Mouse (Mus musculus): Measurements from ENCODE around the gene Amt. TPM values are rescaled to one million over a fixed set of nuclear protein-coding genes. Genes with fewer than 3 reads are reported as not detected.
A peak's percentile ranks its signal among the peaks of the same experiment; 100 is the strongest.
"Not testable (repeated sequence)": the region's sequence is repeated elsewhere in the genome, so short reads cannot be mapped to it uniquely, and the experiment has no call there.

Amt gene
- polyA plus RNA-seq, 1 experiment from 2014 or later, result 23.1 TPM

DNA sequence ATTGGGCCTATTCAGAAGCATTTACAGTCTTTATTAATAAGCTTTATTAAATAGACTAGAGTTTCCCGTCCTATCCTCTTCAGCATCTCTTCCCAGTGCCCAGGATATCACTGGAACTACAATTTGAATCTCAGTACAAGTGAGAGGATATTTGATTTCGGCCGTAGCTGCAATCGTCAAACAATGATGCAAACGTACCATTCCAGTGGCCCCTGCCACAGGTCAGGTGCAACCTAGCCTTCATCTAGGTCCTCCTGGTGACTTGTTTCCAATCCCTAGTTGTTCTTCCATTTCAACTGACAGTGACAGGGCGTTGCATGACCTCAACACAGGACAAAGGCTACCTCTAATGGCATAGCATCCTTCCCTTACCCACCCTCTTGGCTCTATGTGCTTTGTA lies 5.9 kb upstream of the Amt start:
- Histone ChIP-seq H3K27me3 (ENCODE audit: low read depth, poor library complexity, severe bottlenecking) (no peaks in the 10 kb centered on the region), H3K4me1 (peaks cover 14% of the 10 kb centered on the region), H3K36me3 (peaks cover 22% of the 10 kb centered on the region), H3K9me3 (replicated peaks) (no peaks in the 10 kb centered on the region), H3K27ac (peak overlapping the region; percentile 90), H3K4me3 (peak overlapping the region; percentile 67)
- DNase-seq (ENCODE audit: low spot score), result no peak
- 54% methylated on average over 6 of the region's 6 CpGs for WGBS

DNA sequence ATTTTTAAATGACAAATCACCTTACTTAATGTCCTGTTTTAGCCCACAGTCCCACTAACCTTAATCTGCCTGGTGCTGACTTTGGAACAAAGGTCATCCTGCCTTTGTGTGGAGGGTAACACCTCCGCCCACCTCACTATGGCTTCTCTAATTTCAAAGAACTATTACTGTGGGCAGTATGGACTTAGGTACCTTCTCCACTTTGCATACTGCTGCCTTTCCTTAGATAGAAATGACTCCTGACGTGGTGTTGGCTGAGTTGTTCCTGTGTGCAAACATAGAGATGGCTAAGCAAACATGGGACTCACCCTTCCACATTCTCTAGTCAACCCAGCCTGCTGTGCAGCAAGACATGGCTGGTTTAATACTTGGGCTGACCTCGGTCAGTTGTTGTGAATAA lies 5.2 kb downstream of the Amt start:
- Histone ChIP-seq H3K4me1 (peaks cover 15% of the 10 kb centered on the region), H3K27me3 (ENCODE audit: low read depth, poor library complexity, severe bottlenecking) (no peaks in the 10 kb centered on the region), H3K9me3 (replicated peaks) (no peaks in the 10 kb centered on the region), H3K36me3 (peaks cover 52% of the 10 kb centered on the region), H3K4me3 (no peak overlapping the region), H3K27ac (no peak overlapping the region)
- no peak for DNase-seq (ENCODE audit: low spot score)
- 76% methylated on average over 3 of the region's 3 CpGs for WGBS

DNA sequence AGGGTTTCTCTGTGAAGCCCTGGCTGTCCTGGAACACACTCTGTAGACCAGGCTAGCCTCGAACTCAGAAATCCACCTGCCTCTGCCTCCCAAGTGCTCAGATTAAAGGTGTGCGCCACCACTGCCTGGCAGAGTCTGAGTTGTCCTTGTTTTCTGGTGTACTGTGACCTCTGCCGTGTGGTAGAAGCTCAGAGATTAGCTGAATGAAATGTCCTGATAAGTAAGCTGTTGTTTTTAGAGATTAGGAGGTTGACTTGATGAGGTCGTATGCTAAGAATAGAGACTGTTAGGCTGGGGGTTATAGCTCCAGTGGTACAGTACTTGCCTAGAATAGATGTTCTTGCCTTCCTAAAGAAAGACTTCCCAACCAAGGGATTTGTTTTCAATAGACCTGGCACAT lies 8.1 kb downstream of the Amt start:
- Histone ChIP-seq H3K27ac (no peak overlapping the region), H3K36me3 (peaks cover 45% of the 10 kb centered on the region), H3K4me1 (peaks cover 25% of the 10 kb centered on the region), H3K4me3 (peak overlapping the region; percentile 96), H3K9me3 (replicated peaks) (no peaks in the 10 kb centered on the region), H3K27me3 (ENCODE audit: low read depth, poor library complexity, severe bottlenecking) (no peaks in the 10 kb centered on the region)
- 88% methylated on average over 4 of the region's 4 CpGs for WGBS
- no peak for DNase-seq (ENCODE audit: low spot score)

DNA sequence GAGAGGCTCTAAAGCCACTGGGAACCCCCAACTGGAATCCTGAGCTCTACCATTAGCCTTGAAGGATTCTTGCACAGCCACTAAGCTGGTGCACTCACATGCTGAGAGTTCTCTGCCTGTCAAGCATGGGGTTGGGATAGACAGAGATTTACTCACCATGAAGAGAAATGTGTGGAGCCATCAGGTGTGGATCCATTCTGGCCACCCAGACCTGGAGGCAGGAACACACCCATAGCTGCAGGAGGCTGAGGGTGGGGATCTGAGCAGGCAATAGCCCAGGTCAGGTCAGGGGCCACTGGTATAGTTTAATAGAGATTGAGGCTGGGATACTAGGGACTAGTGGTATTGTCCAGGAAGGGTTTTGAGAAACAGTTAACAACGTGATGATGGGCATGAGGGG lies 8.5 kb downstream of the Amt start:
- WGBS, result 9% methylated on average over 1 of the region's 1 CpGs
- Histone ChIP-seq H3K27ac (peak overlapping the region; percentile 97), H3K9me3 (replicated peaks) (no peaks in the 10 kb centered on the region), H3K4me1 (peaks cover 25% of the 10 kb centered on the region), H3K4me3 (peak overlapping the region; percentile 96), H3K27me3 (ENCODE audit: low read depth, poor library complexity, severe bottlenecking) (no peaks in the 10 kb centered on the region), H3K36me3 (peaks cover 43% of the 10 kb centered on the region)
- no peak for DNase-seq (ENCODE audit: low spot score)

DNA sequence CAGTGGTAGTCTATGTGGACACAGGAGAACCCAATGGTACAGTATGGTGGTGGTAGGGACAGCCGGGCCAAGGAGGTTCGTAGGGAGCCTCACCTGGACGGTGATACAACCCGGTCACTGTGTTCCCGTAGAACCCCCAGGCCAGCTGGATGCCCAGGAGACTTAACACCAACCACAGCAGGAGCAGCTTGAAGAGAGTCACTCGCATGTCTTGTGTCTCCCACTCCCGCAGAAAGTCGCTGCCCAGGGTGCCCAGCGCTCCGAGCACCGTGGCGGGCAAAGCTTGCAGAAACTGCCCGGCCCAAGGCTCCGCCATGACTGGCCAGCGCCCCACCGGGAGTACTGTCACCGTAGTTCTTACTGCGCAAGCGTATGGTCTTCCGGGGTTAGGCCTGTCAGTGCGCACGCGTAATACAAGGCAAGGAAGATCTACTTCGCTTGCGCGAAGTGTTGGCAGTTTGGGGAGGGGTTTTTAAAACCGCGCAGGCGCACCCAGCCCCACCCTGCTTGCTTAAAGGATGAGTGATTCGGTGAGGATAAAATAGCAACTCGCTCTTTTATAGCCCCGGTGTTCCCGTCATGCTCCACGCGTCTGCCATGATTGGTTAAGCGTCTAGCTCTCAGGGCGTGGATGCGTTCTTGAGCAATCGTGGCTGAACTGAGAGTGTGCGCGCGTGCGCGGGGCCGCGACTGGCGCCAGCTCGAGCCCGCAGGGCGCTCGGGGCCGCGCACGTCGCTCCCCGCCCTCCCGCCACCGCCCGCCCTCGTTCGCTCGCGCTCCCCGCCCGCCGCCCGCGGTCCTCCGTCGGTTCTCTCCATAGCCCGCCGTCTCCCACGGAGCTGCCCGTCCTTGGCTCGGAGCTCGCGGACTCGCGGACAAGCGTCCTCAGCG lies 9.2 kb downstream of the Amt start, which contains the start of the genes Rhoa and Tcta:
Rhoa (plus strand) TSS at position 501 of the 892 bp plus-strand sequence.
Tcta (minus strand) TSS at position 532 of the 892 bp plus-strand sequence.
- under 1% methylated on average over 81 of the region's 81 CpGs for WGBS
- Histone ChIP-seq H3K27ac (peak within 1 kb of the TSS; percentile 97), H3K4me1 (peaks cover 25% of the 10 kb centered on the region), H3K9me3 (replicated peaks) (no peaks in the 10 kb centered on the region), H3K4me3 (peak within 1 kb of the TSS; percentile 96), H3K36me3 (peaks cover 36% of the 10 kb centered on the region), H3K27me3 (ENCODE audit: low read depth, poor library complexity, severe bottlenecking) (no peaks in the 10 kb centered on the region)
- peak; percentile 95 for DNase-seq (ENCODE audit: low spot score)

DNA sequence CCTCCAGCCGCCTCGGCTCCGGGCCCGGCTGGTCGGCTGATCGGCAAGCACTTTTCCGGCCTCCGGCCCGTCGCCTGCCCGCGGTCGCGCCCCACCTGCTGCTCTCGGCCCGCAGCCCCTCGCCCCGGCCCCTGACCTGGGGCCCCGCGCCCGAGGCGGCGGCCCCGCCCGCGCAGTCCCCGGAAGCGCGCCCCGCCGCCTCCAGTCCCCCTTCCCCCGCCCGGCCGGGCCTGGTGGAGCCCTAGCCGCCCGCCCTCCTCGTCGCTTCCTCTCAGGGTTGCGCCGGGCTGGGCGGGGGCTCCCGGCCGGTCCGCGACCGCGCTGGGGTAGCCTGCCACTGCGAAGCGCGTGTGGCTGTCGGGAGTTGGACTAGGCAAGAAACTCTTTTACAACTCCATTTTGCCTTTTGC lies 9.9 kb downstream of the Amt start:
- under 1% methylated on average over 51 of the region's 51 CpGs for WGBS
- no peaks in the 10 kb centered on the region for H3K9me3 ChIP-seq (replicated peaks)
- H3K36me3 ChIP-seq, result peaks cover 31% of the 10 kb centered on the region
- DNase-seq (ENCODE audit: low spot score), result no peak
- no peaks in the 10 kb centered on the region for H3K27me3 ChIP-seq (ENCODE audit: low read depth, poor library complexity, severe bottlenecking)
- H3K27ac ChIP-seq, result peak overlapping the region; percentile 97
- peak overlapping the region; percentile 96 for H3K4me3 ChIP-seq
- H3K4me1 ChIP-seq, result peaks cover 25% of the 10 kb centered on the region

DNA sequence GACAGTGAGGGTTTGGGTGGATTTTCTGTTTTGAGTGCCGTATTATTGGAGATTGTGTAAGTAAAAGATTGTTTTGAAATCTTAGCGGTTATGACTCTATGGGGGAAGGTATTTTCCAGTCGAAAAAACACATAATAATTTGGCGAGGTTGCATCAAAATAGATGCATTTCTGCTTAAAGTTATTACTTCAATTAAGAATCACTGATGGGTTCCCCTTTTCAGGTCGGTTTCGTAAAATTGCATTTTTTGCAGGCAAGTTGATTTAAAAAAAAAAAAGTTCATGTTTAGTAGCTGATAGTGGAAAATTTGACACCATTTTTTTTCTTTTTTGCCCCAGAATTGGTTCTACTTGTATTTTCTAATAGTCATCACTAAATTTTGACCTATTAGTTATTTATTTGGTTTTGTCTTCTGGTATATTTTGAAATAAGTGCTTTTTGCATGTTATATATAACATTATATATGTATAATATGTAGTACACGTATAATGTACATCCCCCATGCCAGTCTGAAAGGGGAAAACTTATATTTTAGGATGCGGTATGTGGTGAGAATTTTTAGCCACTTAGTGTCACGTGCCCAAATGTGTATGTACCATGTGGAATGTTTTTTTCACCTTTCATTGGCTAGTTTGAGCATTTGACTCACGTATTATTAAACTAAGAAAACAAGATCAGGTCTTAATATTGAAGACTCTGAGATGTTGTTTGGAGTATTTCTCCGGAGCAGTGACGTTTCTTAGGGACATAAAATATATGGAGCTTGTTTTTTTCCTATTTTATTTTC lies 10.6 kb downstream of the Amt start:
- peaks cover 25% of the 10 kb centered on the region for H3K4me1 ChIP-seq
- no peaks in the 10 kb centered on the region for H3K9me3 ChIP-seq (replicated peaks)
- peak overlapping the region; percentile 96 for H3K4me3 ChIP-seq
- no peak for DNase-seq (ENCODE audit: low spot score)
- H3K27me3 ChIP-seq (ENCODE audit: low read depth, poor library complexity, severe bottlenecking), result no peaks in the 10 kb centered on the region
- peaks cover 32% of the 10 kb centered on the region for H3K36me3 ChIP-seq
- WGBS, result 27% methylated on average over 12 of the region's 12 CpGs
- peak overlapping the region; percentile 97 for H3K27ac ChIP-seq

DNA sequence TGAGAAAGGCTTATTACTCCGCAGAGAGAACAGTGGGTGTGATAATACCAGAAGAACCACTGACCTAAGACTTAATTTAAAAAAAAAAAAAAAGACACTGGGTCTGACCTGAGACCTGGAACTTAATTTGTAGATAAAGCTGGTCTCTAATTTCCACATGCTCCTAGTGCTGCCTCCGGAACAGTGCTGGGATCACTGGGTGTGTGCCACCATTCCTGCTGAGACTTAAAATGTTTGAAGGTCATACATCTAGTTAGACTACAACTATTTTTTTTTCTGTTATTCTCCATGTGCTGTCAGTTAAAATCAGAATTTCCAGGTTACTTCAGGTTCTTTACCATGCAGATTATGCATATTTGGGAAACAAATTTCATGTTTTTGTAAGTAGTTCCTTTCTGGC lies 11.5 kb downstream of the Amt start:
- H3K27ac ChIP-seq, result no peak overlapping the region
- DNase-seq (ENCODE audit: low spot score), result no peak
- peak overlapping the region; percentile 96 for H3K4me3 ChIP-seq
- no peaks in the 10 kb centered on the region for H3K9me3 ChIP-seq (replicated peaks)
- WGBS, result 81% methylated on average over 2 of the region's 2 CpGs
- peaks cover 25% of the 10 kb centered on the region for H3K4me1 ChIP-seq
- peaks cover 25% of the 10 kb centered on the region for H3K36me3 ChIP-seq
- H3K27me3 ChIP-seq (ENCODE audit: low read depth, poor library complexity, severe bottlenecking), result no peaks in the 10 kb centered on the region

DNA sequence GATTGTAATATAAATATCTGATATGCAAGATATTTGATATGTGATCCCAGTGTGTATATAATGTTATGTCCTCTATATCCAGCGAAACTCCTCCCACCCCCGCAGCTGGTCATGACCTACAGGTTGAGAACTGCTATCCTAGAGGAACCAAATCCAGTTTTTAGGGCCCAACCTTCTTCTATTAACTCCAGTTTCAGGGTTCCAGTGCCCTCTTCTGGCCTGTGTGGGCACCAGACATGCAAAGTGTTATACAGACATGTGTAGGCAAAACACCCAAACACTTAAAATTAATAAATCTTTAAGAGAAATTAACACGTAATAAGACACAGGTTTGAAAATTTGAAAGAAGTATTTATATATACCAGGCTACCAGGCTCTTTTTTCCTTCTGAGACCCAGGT lies 20.9 kb downstream of the Amt start:
- 95% methylated on average over 3 of the region's 3 CpGs for WGBS
- no peak overlapping the region for H3K4me3 ChIP-seq
- no peaks in the 10 kb centered on the region for H3K4me1 ChIP-seq
- no peaks in the 10 kb centered on the region for H3K9me3 ChIP-seq (replicated peaks)
- no peaks in the 10 kb centered on the region for H3K27me3 ChIP-seq (ENCODE audit: low read depth, poor library complexity, severe bottlenecking)
- DNase-seq (ENCODE audit: low spot score), result no peak
- H3K27ac ChIP-seq, result no peak overlapping the region
- peaks cover 84% of the 10 kb centered on the region for H3K36me3 ChIP-seq

DNA sequence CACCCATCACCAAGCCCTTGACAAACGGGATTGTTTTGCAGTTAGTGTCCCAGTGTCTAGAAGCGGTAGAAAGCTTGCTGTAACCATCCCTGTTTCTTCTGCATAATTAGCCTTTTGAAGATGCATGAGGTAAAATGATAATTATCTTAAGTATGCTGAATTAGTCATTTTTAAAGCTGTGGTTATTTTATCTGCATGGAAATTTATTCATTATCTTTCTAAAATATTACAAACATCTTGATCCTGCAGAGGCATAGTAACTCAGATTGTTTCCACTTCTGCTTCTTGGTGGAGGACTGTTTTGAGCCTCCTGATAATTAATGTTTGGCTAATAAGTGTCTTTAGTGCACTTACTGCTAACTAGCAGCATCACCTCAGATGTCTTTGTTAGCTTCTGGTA lies 21.8 kb downstream of the Amt start:
- Histone ChIP-seq H3K27ac (no peak overlapping the region), H3K9me3 (replicated peaks) (no peaks in the 10 kb centered on the region), H3K27me3 (ENCODE audit: low read depth, poor library complexity, severe bottlenecking) (no peaks in the 10 kb centered on the region), H3K36me3 (peaks cover 91% of the 10 kb centered on the region), H3K4me3 (no peak overlapping the region), H3K4me1 (no peaks in the 10 kb centered on the region)
- WGBS, result 92% methylated on average over 2 of the region's 2 CpGs
- no peak for DNase-seq (ENCODE audit: low spot score)

DNA sequence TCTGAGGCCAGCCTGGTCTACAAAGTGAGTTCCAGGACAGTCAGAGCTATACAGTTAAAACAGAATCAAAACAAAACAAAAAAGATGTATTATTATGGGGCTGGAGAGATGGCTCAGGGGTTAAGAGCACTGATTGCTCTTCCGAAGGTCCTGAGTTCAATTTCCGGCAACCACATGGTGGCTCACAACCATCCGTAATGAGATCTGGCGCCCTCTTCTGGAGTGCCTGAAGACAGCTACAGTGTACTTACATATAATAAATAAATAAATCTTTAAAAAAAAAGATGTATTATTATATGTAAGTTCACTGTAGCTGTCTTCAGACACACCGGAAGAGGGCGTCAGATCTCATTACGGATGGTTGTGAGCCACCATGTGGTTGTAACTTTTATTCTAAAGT lies 25.4 kb downstream of the Amt start:
- not testable (repeated sequence) for H3K4me1 ChIP-seq; H3K4me3 ChIP-seq; H3K27ac ChIP-seq; H3K27me3 ChIP-seq (ENCODE audit: low read depth, poor library complexity, severe bottlenecking); DNase-seq (ENCODE audit: low spot score); H3K9me3 ChIP-seq (replicated peaks)
- peaks cover 89% of the 10 kb centered on the region for H3K36me3 ChIP-seq
- 88% methylated on average over 7 of the region's 7 CpGs for WGBS

DNA sequence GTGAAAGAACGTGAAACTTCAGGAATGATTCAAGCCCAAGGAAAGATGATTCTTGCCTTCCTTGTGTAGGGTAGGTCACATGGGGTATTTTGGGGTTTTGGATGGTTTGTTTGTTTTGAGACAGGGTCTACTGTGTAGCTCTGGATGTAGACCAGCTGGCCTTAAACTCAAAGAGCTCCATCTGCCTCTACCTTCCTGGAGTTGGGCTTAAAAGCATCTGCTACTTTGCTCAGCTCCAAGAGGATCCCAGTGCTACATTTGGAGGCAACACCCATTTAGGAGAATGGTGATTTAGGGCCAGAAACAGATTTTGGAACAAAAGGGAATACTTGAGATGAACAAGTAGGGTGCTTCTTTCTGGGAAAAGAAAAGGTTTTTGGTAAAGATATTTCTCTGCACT lies 28.1 kb downstream of the Amt start:
- Histone ChIP-seq H3K4me1 (no peaks in the 10 kb centered on the region), H3K4me3 (no peak overlapping the region), H3K9me3 (replicated peaks) (no peaks in the 10 kb centered on the region), H3K27ac (no peak overlapping the region), H3K36me3 (peaks cover 92% of the 10 kb centered on the region), H3K27me3 (ENCODE audit: low read depth, poor library complexity, severe bottlenecking) (no peaks in the 10 kb centered on the region)
- no peak for DNase-seq (ENCODE audit: low spot score)
- 93% methylated on average over 1 of the region's 1 CpGs for WGBS

DNA sequence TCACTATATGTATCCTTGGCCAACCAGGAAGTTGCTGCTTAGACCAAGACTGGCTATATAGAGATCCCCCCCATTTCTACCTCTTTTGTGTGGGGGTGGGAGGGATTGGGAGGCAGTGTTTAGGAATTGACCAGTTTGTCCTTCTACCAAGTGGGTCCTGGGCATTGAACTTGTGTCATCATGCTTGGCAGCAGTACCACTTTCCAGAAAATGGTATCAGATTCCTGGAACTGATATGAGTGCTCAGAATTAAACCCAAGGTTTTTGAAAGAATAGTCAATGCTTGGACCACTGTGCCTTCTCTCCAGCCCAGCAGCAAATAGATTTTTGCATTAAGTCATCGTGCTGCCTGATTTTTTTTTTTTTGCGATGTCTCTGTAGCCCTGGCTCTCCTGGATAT lies 29.2 kb downstream of the Amt start:
- Histone ChIP-seq H3K27me3 (ENCODE audit: low read depth, poor library complexity, severe bottlenecking) (no peaks in the 10 kb centered on the region), H3K4me3 (no peak overlapping the region), H3K27ac (no peak overlapping the region), H3K4me1 (no peaks in the 10 kb centered on the region), H3K9me3 (replicated peaks) (no peaks in the 10 kb centered on the region), H3K36me3 (peaks cover 92% of the 10 kb centered on the region)
- WGBS, result 98% methylated on average over 2 of the region's 2 CpGs
- DNase-seq (ENCODE audit: low spot score), result no peak
